Mouse (Mus musculus): Measurements from ENCODE around the gene Smndc1. TPM values are rescaled to one million over a fixed set of nuclear protein-coding genes. Genes with fewer than 3 reads are reported as not detected.
A peak's percentile ranks its signal among the peaks of the same experiment; 100 is the strongest.

The Smndc1 gene
- polyA plus RNA-seq, 1 experiment from 2014 or later, result 41.6 TPM

DNA sequence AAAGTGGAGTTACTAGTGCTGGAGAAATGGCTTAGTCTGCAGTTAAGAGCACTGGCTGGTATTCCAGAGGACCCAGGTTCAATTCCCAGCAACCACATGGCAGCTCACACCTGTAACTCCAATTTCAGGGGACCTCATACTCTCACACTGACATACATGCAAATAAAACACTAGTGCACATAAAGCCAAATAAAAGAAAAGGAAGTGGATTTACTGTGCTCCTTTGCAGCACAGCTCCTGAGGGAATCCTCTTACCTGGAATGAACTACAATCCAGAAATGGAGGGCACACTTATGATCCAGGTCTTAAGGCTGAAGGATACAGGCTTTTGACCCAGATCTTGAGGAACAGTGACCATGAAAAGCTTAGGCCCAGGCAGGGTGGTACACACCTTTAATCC is 3.3 kb upstream of the Smndc1 start:
- H3K9me3 ChIP-seq, result no peaks in the 10 kb centered on the region

GRCm38 (mm10) chr19:53392781-53393343 is 2.5 kb upstream of the Smndc1 start:
- Histone ChIP-seq H3K4me1 (replicated peaks) (peaks cover 17% of the 10 kb centered on the region), H3K27ac (no peak overlapping the region), H3K36me3 (peaks cover 11% of the 10 kb centered on the region), H3K9me3 (no peaks in the 10 kb centered on the region), H3K27me3 (no peaks in the 10 kb centered on the region), H3K4me2 (no peak overlapping the region), H3K9ac (no peak overlapping the region), H3K4me3 (no peak overlapping the region)
- no peak for ATAC-seq (ENCODE audit: low FRiP score)
- WGBS, result 75% methylated on average over 8 of the region's 8 CpGs

More for the DNA sequence above, 3.3 kb upstream of the Smndc1 start:
- Histone ChIP-seq H3K27me3 (no peaks in the 10 kb centered on the region), H3K4me2 (no peak overlapping the region), H3K36me3 (peaks cover 3% of the 10 kb centered on the region; the same call in 1 of the 2 replicates), H3K9ac (peak overlapping the region; percentile 20; the same call in 1 of the 2 replicates), H3K4me3 (no peak overlapping the region), H3K27ac (no peak overlapping the region), H3K4me1 (replicated peaks) (peaks cover 15% of the 10 kb centered on the region)
- ATAC-seq (ENCODE audit: low FRiP score), result no peak

- Histone ChIP-seq H3K4me3 (peak overlapping the region; percentile 100), H3K4me1 (replicated peaks) (peaks cover 20% of the 10 kb centered on the region), H3K9me3 (no peaks in the 10 kb centered on the region), H3K4me2 (peak overlapping the region; percentile 81), H3K27me3 (no peaks in the 10 kb centered on the region), H3K36me3 (peaks cover 22% of the 10 kb centered on the region), H3K9ac (peak overlapping the region; percentile 82), H3K27ac (peak overlapping the region; percentile 91; the same call in 1 of the 2 replicates)
- ATAC-seq (ENCODE audit: low FRiP score), result no peak
- WGBS, result 82% methylated on average over 5 of the region's 5 CpGs
Measured at GRCm38 (mm10) chr19:53391787-53392186, 1.4 kb upstream of the Smndc1 start.

GRCm38 (mm10) chr19:53391386-53391785 is 1.0 kb upstream of the Smndc1 start:
- ATAC-seq (ENCODE audit: low FRiP score), result no peak
- peak overlapping the region; percentile 82 for H3K9ac ChIP-seq
- no peaks in the 10 kb centered on the region for H3K27me3 ChIP-seq
- H3K4me1 ChIP-seq (replicated peaks), result peaks cover 20% of the 10 kb centered on the region
- H3K4me3 ChIP-seq, result peak overlapping the region; percentile 100
- WGBS, result 51% methylated on average over 8 of the region's 8 CpGs
- peak overlapping the region; percentile 91; the same call in 1 of the 2 replicates for H3K27ac ChIP-seq
- peaks cover 23% of the 10 kb centered on the region for H3K36me3 ChIP-seq
- H3K9me3 ChIP-seq, result no peaks in the 10 kb centered on the region
- peak overlapping the region; percentile 81 for H3K4me2 ChIP-seq

DNA sequence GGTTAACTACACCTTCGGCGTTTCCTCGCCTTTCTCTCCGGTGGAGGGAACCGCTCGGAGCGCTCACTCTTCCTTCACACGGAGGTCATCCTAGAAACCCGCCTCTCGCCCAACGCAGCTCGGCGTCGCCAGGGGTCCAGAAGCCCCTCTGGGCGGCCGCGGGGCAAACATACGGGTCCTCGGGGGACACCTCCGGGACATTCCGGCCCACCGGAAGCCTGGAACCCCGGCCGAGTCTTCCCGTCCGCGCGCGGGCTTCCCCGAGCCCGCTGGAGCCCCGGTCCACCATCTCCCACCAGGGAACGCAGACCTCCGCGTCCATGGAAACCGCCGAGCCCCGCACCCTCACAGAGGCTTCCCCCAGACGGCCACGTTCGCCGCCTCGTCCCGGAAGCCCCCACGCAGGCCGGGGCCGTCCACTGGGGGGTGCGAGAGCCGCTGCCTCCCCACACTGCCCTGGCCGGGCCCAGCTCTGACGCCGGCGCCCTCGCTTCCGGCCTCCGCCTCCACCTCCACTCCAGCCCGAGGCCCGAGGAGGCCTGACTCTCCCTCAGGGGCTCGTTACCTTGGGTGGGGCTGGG is 437 bp downstream of the Smndc1 start:
- peak overlapping the region; percentile 97 for H3K27ac ChIP-seq
- ATAC-seq (ENCODE audit: low FRiP score), result peak; percentile 91
- H3K36me3 ChIP-seq, result peaks cover 30% of the 10 kb centered on the region
- H3K4me1 ChIP-seq (replicated peaks), result peaks cover 20% of the 10 kb centered on the region
- under 1% methylated on average over 57 of the region's 59 CpGs for WGBS
- peak overlapping the region; percentile 100 for H3K4me3 ChIP-seq
- H3K27me3 ChIP-seq, result no peaks in the 10 kb centered on the region
- peak overlapping the region; percentile 79 for H3K4me2 ChIP-seq
- peak overlapping the region; percentile 99 for H3K9ac ChIP-seq
- H3K9me3 ChIP-seq, result no peaks in the 10 kb centered on the region

DNA sequence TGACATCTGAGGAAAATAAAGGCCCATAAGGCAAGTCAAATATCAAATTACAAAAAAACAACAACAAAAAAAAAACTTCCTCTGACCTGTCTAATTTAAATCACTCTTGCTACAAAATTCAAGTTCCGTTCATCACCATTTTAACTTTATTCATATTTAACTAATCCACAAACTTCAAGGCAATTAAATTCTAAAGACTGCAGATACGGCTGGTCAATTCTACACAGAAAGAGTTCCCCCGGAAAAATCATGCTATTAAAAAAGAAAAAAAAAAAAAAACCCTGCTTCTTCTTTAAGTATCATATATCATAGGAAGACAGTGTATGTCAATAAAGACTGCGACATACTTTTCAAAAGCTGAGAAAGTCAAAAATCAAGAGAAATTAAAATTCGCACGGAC is 961 bp downstream of the Smndc1 start:
- Histone ChIP-seq H3K36me3 (peaks cover 31% of the 10 kb centered on the region), H3K27ac (peak overlapping the region; percentile 97), H3K4me3 (peak overlapping the region; percentile 100), H3K4me1 (replicated peaks) (peaks cover 20% of the 10 kb centered on the region), H3K9me3 (no peaks in the 10 kb centered on the region), H3K4me2 (peak overlapping the region; percentile 79), H3K9ac (peak overlapping the region; percentile 99), H3K27me3 (no peaks in the 10 kb centered on the region)
- no peak for ATAC-seq (ENCODE audit: low FRiP score)
- 24% methylated on average over 6 of the region's 6 CpGs for WGBS

DNA sequence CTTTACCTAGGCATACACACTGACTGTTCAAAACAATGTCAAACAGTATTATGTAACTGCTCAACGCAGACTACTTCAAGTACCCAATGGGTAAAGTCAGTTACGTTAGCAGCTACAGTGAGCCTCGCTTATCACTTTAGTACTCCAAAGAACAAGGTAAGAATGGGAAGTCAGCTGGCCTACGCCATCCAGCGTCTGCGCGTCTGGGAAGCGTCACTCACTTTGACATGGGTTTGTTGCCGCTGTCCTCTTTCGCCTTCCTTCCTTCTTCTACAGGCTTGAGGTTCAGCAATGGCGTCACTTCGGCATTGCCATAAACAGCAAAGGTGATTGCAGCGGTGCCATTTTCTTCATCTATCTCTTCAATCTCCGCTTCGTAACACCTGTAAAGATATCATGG is 7.0 kb downstream of the Smndc1 start:
- Histone ChIP-seq H3K4me2 (no peak overlapping the region), H3K9ac (no peak overlapping the region), H3K36me3 (peaks cover 77% of the 10 kb centered on the region), H3K4me1 (replicated peaks) (0 out of 2 replicates have a peak, but pooled peaks cover 6% of the 10 kb centered on the region), H3K27ac (no peak overlapping the region), H3K4me3 (no peak overlapping the region), H3K9me3 (no peaks in the 10 kb centered on the region), H3K27me3 (no peaks in the 10 kb centered on the region)
- WGBS, result 97% methylated on average over 15 of the region's 15 CpGs
- ATAC-seq (ENCODE audit: low FRiP score), result no peak

DNA sequence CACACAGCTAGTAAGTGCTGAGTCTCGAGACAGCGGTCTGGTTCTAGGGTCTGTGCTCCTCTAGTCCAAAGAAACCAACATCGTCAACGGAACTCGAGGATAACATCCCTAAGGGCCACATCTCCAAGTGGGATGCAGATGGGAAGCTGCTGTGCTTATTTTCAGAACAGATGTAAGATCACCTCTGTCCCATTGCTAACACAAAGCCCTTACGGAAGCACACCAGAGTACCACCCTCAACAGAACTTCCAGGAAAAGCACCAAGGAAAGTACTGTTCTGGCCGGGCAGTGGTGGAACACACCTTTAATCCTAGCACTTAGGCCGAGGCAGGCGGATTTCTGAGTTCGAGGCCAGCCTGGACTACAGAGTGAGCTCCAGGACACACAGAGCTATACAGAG is 12.0 kb downstream of the Smndc1 start:
- Histone ChIP-seq H3K4me1 (replicated peaks) (no peaks in the 10 kb centered on the region), H3K27me3 (no peaks in the 10 kb centered on the region), H3K27ac (no peak overlapping the region), H3K9ac (no peak overlapping the region), H3K4me3 (no peak overlapping the region), H3K9me3 (no peaks in the 10 kb centered on the region), H3K36me3 (peaks cover 64% of the 10 kb centered on the region), H3K4me2 (no peak overlapping the region)
- WGBS, result 95% methylated on average over 10 of the region's 10 CpGs
- no peak for ATAC-seq (ENCODE audit: low FRiP score)

DNA sequence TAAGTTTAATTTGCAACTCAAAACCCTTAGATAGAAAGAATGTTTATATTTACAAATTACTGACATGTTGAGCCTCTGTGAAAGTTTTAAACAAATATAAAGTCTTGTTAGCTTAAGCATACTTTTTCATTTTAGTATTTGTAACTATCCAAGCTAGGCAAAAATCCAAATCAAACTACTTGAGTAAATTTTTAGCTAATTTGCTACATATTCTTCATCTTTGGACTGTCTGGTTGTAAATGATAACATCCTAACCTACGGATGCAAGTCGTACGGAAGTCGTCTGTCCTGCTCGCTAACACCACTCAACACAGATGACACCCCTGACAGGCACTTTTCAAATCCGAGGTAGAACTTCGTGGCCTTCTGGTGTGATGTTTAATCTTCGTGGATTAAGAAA is 12.7 kb downstream of the Smndc1 start:
- ATAC-seq (ENCODE audit: low FRiP score), result no peak
- no peaks in the 10 kb centered on the region for H3K9me3 ChIP-seq
- no peaks in the 10 kb centered on the region for H3K27me3 ChIP-seq
- H3K9ac ChIP-seq, result no peak overlapping the region
- H3K4me3 ChIP-seq, result no peak overlapping the region
- H3K4me1 ChIP-seq (replicated peaks), result no peaks in the 10 kb centered on the region
- no peak overlapping the region for H3K4me2 ChIP-seq
- peaks cover 62% of the 10 kb centered on the region for H3K36me3 ChIP-seq
- no peak overlapping the region for H3K27ac ChIP-seq
- WGBS, result 93% methylated on average over 8 of the region's 8 CpGs

GRCm38 (mm10) chr19:53375816-53376215 is 14.6 kb downstream of the Smndc1 start:
- H3K27me3 ChIP-seq, result no peaks in the 10 kb centered on the region
- no peak for ATAC-seq (ENCODE audit: low FRiP score)
- no peak overlapping the region for H3K4me2 ChIP-seq
- 95% methylated on average over 9 of the region's 9 CpGs for WGBS
- no peak overlapping the region for H3K9ac ChIP-seq
- H3K4me1 ChIP-seq (replicated peaks), result no peaks in the 10 kb centered on the region
- H3K9me3 ChIP-seq, result no peaks in the 10 kb centered on the region
- no peak overlapping the region for H3K27ac ChIP-seq
- no peak overlapping the region for H3K4me3 ChIP-seq
- peaks cover 60% of the 10 kb centered on the region for H3K36me3 ChIP-seq

DNA sequence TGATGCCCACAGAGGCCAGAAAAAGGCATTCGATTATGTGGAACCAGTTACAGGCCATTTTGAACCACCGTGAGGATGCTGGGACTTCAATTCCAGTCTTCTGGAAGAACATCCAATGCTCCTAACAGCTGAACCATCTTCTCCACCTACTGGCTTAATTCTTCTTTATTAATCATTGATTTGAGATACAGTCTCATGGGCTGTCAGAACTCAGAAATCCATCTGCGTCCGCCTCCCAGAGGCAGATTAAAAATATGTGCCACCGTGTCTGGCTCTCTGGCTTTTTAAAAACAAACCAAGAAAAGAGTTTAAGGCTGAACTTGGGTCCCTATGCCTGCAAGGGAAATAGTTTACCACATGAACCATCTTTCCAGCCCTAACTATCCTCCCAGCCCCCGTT is 15.1 kb downstream of the Smndc1 start:
- Histone ChIP-seq H3K27me3 (no peaks in the 10 kb centered on the region), H3K9me3 (no peaks in the 10 kb centered on the region), H3K9ac (no peak overlapping the region), H3K4me1 (replicated peaks) (no peaks in the 10 kb centered on the region), H3K4me2 (no peak overlapping the region), H3K27ac (no peak overlapping the region), H3K4me3 (no peak overlapping the region), H3K36me3 (peaks cover 57% of the 10 kb centered on the region)
- 92% methylated on average over 6 of the region's 6 CpGs for WGBS
- no peak for ATAC-seq (ENCODE audit: low FRiP score)

DNA sequence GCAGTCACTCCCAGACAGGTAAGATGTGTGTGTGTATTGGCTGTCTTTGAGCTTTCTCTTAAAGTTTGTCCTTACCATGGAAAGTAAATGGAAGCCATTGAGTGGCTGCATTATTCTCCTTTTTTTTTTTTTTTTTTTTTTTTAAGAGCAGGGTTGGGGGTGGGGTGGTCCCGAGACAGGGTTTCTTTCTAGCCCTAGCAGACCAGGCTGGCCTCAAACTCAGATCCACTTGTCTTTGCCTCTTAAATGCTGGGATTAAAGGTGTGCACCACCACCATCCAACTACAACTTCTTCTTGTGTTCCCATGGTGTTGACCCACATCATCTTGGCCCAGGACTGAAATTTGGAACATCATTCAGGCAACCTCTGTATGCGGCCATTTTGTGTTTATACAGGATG is 16.8 kb downstream of the Smndc1 start:
- Histone ChIP-seq H3K9me3 (no peaks in the 10 kb centered on the region), H3K27me3 (no peaks in the 10 kb centered on the region), H3K9ac (no peak overlapping the region), H3K36me3 (peaks cover 49% of the 10 kb centered on the region), H3K27ac (no peak overlapping the region), H3K4me2 (no peak overlapping the region), H3K4me3 (no peak overlapping the region), H3K4me1 (replicated peaks) (peaks cover 8% of the 10 kb centered on the region)
- WGBS, result 85% methylated on average over 2 of the region's 2 CpGs
- ATAC-seq (ENCODE audit: low FRiP score), result no peak

DNA sequence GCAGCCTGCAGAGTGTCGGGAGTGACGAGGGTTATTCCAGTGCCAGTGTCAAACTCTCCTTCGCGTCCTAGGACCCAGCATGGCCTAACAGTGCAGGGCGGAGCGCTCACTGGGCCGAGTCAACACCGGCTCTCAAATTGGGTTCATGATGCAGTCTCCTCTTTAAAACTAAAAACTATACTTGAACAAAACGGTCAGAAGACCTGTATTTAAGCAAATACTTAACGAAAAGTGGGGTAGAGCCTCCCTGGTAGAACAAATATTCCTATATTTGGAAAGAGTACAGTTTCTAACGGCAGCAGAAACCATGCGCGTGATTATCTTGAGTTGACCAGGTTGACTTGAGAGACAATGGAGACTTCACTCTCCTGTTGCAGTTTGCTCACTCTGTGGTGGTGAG is 18.7 kb downstream of the Smndc1 start, which contains the start of gene Gm10197:
TSS of gene Gm10197 (minus strand) at position 101 of the 400 bp plus-strand sequence.
- Histone ChIP-seq H3K4me1 (replicated peaks) (peaks cover 12% of the 10 kb centered on the region), H3K9me3 (no peaks in the 10 kb centered on the region), H3K4me2 (no peak within 1 kb of the TSS), H3K9ac (no peak within 1 kb of the TSS), H3K4me3 (no peak within 1 kb of the TSS), H3K27ac (no peak within 1 kb of the TSS), H3K36me3 (peaks cover 44% of the 10 kb centered on the region), H3K27me3 (no peaks in the 10 kb centered on the region)
- WGBS, result 92% methylated on average over 13 of the region's 13 CpGs
- ATAC-seq (ENCODE audit: low FRiP score), result no peak
